Mouse (Mus musculus): Measurements from ENCODE around the gene Hyal4. TPM values are rescaled to one million over a fixed set of nuclear protein-coding genes. Genes with fewer than 3 reads are reported as not detected.

The Hyal4 gene
- total RNA-seq (2023) = not detected

DNA sequence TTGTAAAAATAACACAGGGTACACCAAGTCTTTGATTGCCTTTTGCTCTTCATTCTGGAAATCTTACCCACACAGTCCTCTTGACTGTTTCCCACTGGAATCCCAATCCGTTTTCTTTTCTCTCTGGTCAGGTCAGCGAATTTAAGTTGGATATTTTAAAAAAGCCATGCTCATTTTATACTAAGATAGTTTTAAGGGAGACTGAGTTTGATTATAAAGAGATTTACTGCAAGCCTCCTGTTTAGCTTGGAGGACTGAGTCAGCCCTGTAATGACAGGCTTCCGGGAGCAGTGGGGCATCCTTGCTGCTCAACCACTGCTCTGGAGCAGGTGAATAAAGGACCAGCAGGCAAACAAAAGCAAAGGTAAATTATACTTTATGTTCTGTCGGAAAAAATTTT lies at the start of gene Hyal4:
TSS of gene Hyal4 (plus strand) at position 301 of the 400 bp plus-strand sequence.

DNA sequence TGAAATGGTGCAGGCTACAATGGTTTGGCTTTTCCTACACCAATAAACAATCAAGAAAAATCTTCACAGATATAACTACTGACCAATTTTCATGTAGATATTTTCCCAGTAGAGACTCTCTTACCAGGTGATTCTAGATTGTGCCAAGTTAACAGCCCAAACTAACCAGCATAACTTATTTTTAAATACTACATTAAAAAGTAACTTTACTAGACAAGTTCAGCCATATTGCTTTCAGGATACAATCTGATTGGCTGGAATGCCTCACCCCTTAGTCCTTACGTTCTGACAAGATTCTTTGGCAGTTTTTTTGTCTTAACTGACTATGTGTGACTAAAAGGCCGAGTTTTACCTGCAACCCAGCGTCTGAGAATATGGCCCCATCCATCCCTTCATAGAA lies 15.2 kb upstream of the Hyal4 start, which contains the start of gene Hyal6:
TSS of gene Hyal6 (plus strand) at position 301 of the 400 bp plus-strand sequence.

DNA sequence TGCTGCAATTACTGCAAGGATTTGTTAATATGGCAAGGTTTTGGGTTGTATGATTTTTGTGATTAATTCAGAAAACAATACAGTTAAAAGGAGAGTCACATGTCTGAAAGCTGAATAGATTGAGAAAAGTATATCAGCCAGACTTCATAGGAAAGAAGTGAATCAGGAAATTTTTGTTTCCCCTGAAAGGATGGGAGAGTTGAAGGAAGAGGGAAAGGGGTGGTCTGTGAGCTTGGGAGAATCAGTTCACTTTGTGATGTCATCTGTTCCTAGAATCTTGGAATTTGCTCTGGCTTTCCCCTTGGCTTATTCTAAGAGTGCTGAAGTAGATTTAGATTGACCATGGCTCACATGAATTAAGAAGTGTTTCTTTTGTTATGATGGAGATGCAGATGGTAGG lies 42.8 kb downstream of the Hyal4 start, which contains the start of gene Spam1:
TSS of gene Spam1 (plus strand) at position 301 of the 400 bp plus-strand sequence.

Other genes with a start within 250 kb of the Hyal4 start
- gene Iqub, start 233.3 kb upstream of the Hyal4 start, total RNA-seq (2023) = under 1 TPM in 1 of 2 experiments, not detected in 1; 0.15 TPM
- 10 to 100 TPM; 57.5 to 65.0 TPM for gene Ndufa5, start 220.3 kb upstream of the Hyal4 start, total RNA-seq (2023)
- not detected for gene Asb15, start 220.2 kb upstream of the Hyal4 start, total RNA-seq (2023)
- not detected for gene Lmod2, start 150.6 kb upstream of the Hyal4 start, total RNA-seq (2023)
- gene Wasl, start 83.3 kb upstream of the Hyal4 start, total RNA-seq (2023) = 10 to 100 TPM; 48.7 to 54.2 TPM
- not detected for gene Hyal6, start 15.1 kb upstream of the Hyal4 start, total RNA-seq (2023)
- gene Spam1, start 42.9 kb downstream of the Hyal4 start, total RNA-seq (2023) = not detected
- gene Hyal5, start 109.7 kb downstream of the Hyal4 start, total RNA-seq (2023) = not detected
- gene Tmem229a, start 208.0 kb downstream of the Hyal4 start, total RNA-seq (2023) = not detected

Data from T-cell, adult 66 days (primary cell).